ENCODE assay signal across 8 mouse cellular contexts in the genomic region with DNA sequence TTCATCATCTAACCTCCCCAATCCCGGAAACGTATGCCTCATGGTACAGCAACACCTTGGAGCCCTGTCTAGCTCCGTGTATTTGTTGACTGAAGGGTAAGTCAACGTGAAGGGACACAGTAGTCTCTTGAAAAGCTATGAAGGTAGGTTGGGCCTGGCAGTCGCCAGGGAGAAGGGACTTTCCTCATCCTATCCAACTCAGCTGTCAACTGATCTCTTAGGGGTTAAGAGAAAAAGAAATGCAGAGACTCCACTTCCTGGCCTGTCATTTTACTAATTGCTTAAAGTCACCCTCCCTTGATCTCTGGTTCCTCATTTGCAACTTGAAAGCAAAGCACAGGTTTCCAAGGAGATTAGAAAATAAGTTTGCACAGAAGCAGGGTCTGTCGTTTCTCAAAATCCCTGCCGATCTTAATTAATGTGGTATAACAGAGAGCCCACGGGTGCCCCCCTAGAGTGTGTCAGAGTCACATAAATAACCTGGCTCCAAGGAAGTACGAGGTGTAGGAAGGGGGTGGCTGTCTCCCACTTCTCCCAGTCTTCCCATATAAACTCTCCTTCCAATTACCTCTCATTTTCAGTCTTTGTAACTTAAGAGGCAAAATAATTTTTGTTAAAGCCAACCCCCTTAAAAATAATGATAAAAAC. TPM values are rescaled to one million over a fixed set of nuclear protein-coding genes. Genes with fewer than 3 reads are reported as not detected.
DNase-seq lines count a peak whose midpoint lies in the region; ATAC-seq and TF ChIP-seq lines count a peak whose summit lies in the region.

No protein-coding gene starts in this region.

- no peak overlapping the region for H3K27ac ChIP-seq in heart, embryonic 11.5 days (ENCODE audit: low read depth, low read length)
- peak overlapping the region; percentile 52; the same call in 1 of the 2 replicates for H3K27ac ChIP-seq in ES-E14 (ENCODE audit: insufficient read depth, low read depth, low read length, poor library complexity, severe bottlenecking)
- H3K27ac ChIP-seq in lung, embryonic 15.5 days = peak overlapping the region; percentile 85
- H3K27ac ChIP-seq in stomach, postnatal 0 days (replicated peaks) = peak overlapping the region; percentile 96

- TF ChIP-seq EP300 in stomach, postnatal 0 days (optimal IDR thresholded peaks at IDR 0.05) = no peak

- no peak overlapping the region for H3K9ac ChIP-seq in heart, embryonic 11.5 days (ENCODE audit: low read depth, low read length)
- H3K9ac ChIP-seq in ES-E14 (ENCODE audit: insufficient read depth, low read depth, low read length, poor library complexity, severe bottlenecking) = no peak overlapping the region
- H3K9ac ChIP-seq in lung, embryonic 15.5 days = no peak overlapping the region
- no peak overlapping the region for H3K9ac ChIP-seq in stomach, postnatal 0 days (ENCODE audit: low read length)

- H3K36me3 ChIP-seq in heart, embryonic 11.5 days (ENCODE audit: control insufficient read depth, insufficient read depth, low read length) = no peaks in the 10 kb centered on the region
- no peaks in the 10 kb centered on the region for H3K36me3 ChIP-seq in ES-E14 (ENCODE audit: control insufficient read depth, insufficient read depth, low read length, poor library complexity, severe bottlenecking)
- no peaks in the 10 kb centered on the region for H3K36me3 ChIP-seq in lung, embryonic 15.5 days
- H3K36me3 ChIP-seq in stomach, postnatal 0 days (ENCODE audit: control insufficient read depth, insufficient read depth, low read length) = no peaks in the 10 kb centered on the region

- peak overlapping the region; percentile 89 for H3K4me2 ChIP-seq in heart, embryonic 11.5 days
- peak overlapping the region; percentile 52 for H3K4me2 ChIP-seq in lung, embryonic 15.5 days
- H3K4me2 ChIP-seq in stomach, postnatal 0 days (replicated peaks; ENCODE audit: low read depth) = peak overlapping the region; percentile 46

- H3K4me3 ChIP-seq in heart, embryonic 11.5 days (ENCODE audit: low read depth, low read length) = peak overlapping the region; percentile 48
- H3K4me3 ChIP-seq in ES-E14 (ENCODE audit: insufficient read depth in 1 of 2, low read depth in 1 of 2, low read length in 2 of 2, poor library complexity in 1 of 2, severe bottlenecking in 1 of 2) = peak overlapping the region in 1 of 2 experiments; percentile 61; a peak in 2 of 4 replicates
- H3K4me3 ChIP-seq in lung, embryonic 15.5 days = peak overlapping the region; percentile 30; the same call in 1 of the 2 replicates
- no peak overlapping the region for H3K4me3 ChIP-seq in stomach, postnatal 0 days (ENCODE audit: low read depth, low read length)

- peaks cover 8% of the 10 kb centered on the region for H3K4me1 ChIP-seq in heart, embryonic 11.5 days (ENCODE audit: control insufficient read depth, insufficient read depth, low read length)
- H3K4me1 ChIP-seq in ES-E14 (ENCODE audit: control insufficient read depth in 2 of 2, insufficient read depth in 2 of 2, low read length in 2 of 2, poor library complexity in 1 of 2) = peaks cover 12 to 13% of the 10 kb centered on the region in 2 experiments
- peaks cover 22% of the 10 kb centered on the region for H3K4me1 ChIP-seq in lung, embryonic 15.5 days
- H3K4me1 ChIP-seq in stomach, postnatal 0 days (replicated peaks; ENCODE audit: control insufficient read depth, insufficient read depth) = 0 out of 2 replicates have a peak, but pooled peaks cover 3% of the 10 kb centered on the region

- no peak for TF ChIP-seq CTCF in stomach, postnatal 0 days (IDR thresholded peaks at IDR 0.05; ENCODE audit: low read depth)

- 42% methylated on average over 9 of the region's 9 CpGs for whole genome bisulfite sequencing in heart, embryonic 11.5 days (ENCODE audit: insufficient replicate concordance)
- 11% methylated on average over 9 of the region's 9 CpGs for WGBS in lung, embryonic 15.5 days
- 16% methylated on average over 9 of the region's 9 CpGs for WGBS in stomach, postnatal 0 days

- no peaks in the 10 kb centered on the region for H3K9me3 ChIP-seq in heart, embryonic 11.5 days (replicated peaks; ENCODE audit: control insufficient read depth, low read length)
- H3K9me3 ChIP-seq in ES-E14 (ENCODE audit: control insufficient read depth, insufficient read depth, low read depth, low read length) = no peaks in the 10 kb centered on the region
- H3K9me3 ChIP-seq in lung, embryonic 15.5 days = no peaks in the 10 kb centered on the region
- no peaks in the 10 kb centered on the region for H3K9me3 ChIP-seq in stomach, postnatal 0 days (ENCODE audit: control insufficient read depth, low read length)

- no peak for DNase-seq in heart, postnatal 14 days
- DNase-seq in ES-E14 (ENCODE audit: low read depth, low spot score) = peak; percentile 15
- DNase-seq in stomach, postnatal 0 days (ENCODE audit: low spot score) = peak; percentile 43
- DNase-seq in urinary bladder, postnatal 4 days (ENCODE audit: low spot score in 2 of 2) = no peak
- DNase-seq in frontal cortex, adult 2 months (ENCODE audit: extremely low spot score in 1 of 2, low spot score in 1 of 2) = no peak

- intact Hi-C loops in heart, postnatal 14 days (cut with DNase I) = no loop called here

- H3K27me3 ChIP-seq in heart, embryonic 11.5 days (ENCODE audit: control insufficient read depth, insufficient read depth, low read length) = no peaks in the 10 kb centered on the region
- no peaks in the 10 kb centered on the region for H3K27me3 ChIP-seq in lung, embryonic 15.5 days
- H3K27me3 ChIP-seq in stomach, postnatal 0 days (ENCODE audit: control insufficient read depth, insufficient read depth, low read length) = no peaks in the 10 kb centered on the region

- no peak for ATAC-seq in heart, embryonic 11.5 days (replicated peaks; ENCODE audit: insufficient number of reproducible peaks, low FRiP score, low TSS enrichment)
- peak; percentile 67 for ATAC-seq in granulocyte monocyte progenitor cell, adult 5-6 weeks (replicated peaks; ENCODE audit: poor library complexity, severe bottlenecking)
- no peak for ATAC-seq in lung, embryonic 15.5 days (ENCODE audit: borderline replicate concordance, extremely low read depth, low FRiP score, low TSS enrichment)
- peak; percentile 39; the same call in 1 of the 2 replicates for ATAC-seq in stomach, postnatal 0 days (ENCODE audit: low FRiP score, low TSS enrichment)

- in situ Hi-C loops in ES-E14 (cut with MboI; ENCODE audit: low sequenced_read_pairs in 2 of 2, unreplicated experiment in 2 of 2) = no loop called here

TF ChIP-seq in ES-E14, 5 proteins besides CTCF, POLR2A, EP300 and RAD21:
- TF ChIP-seq ZC3H11A (IDR thresholded peaks at IDR 0.05; ENCODE audit: borderline replicate concordance, low read depth, low read length) (no peak), ZNF384 (IDR thresholded peaks at IDR 0.05; ENCODE audit: low read depth, low read length) (no peak), HCFC1 (IDR thresholded peaks at IDR 0.05; ENCODE audit: borderline replicate concordance, insufficient read depth, low read length) (no peak), MAFK (IDR thresholded peaks at IDR 0.05; ENCODE audit: insufficient read depth, low read depth, low read length) (no peak), CHD2 (IDR thresholded peaks at IDR 0.05; ENCODE audit: low read depth, low read length) (no peak)

RNA-seq across cellular contexts. Expression of a gene that starts 34.1 kb away (rescaled TPM):
- polyA plus RNA-seq in heart, embryonic 11.5 days (2014; fragmentation: Nextera tagmentation; extraction: Ambion mirVana) = not detected in 2 replicates
- total RNA-seq in heart, postnatal 14 days (2021) = under 1 TPM; 0.32 to 0.41 TPM
- total RNA-seq in ES-E14 (2012; rRNA removed) = 41.1 and 55.9 TPM in 2 replicates
- total RNA-seq in granulocyte monocyte progenitor cell, adult 5-6 weeks (2014; fragmentation: Nextera tagmentation) = not detected in 2 replicates
- not detected in 2 replicates for total RNA-seq in granulocyte monocyte progenitor cell, adult 5-6 weeks (2017)
- polyA plus RNA-seq in lung, embryonic 15.5 days (2015; fragmentation: Nextera tagmentation; extraction: Ambion mirVana) = 22.6 and 27.0 TPM in 2 replicates
- 312 and 346 TPM in 2 replicates for polyA plus RNA-seq in stomach, postnatal 0 days (2015; fragmentation: Nextera tagmentation; extraction: Ambion mirVana)
- 2.8 and 6.5 TPM in 2 replicates for polyA plus RNA-seq in frontal cortex, adult 2 months (2012; rRNA removed)

RNA-seq across cellular contexts. Expression of a gene that starts 34.5 kb away (rescaled TPM):
- polyA plus RNA-seq in heart, embryonic 11.5 days (2014; fragmentation: Nextera tagmentation; extraction: Ambion mirVana) = not detected in 2 replicates
- 1 to 10 TPM; 5.8 to 8.1 TPM for total RNA-seq in heart, postnatal 14 days (2021)
- total RNA-seq in ES-E14 (2012; rRNA removed) = 0.74 and 1.9 TPM in 2 replicates
- total RNA-seq in granulocyte monocyte progenitor cell, adult 5-6 weeks (2014; fragmentation: Nextera tagmentation) = 3.5 and 8.0 TPM in 2 replicates
- total RNA-seq in granulocyte monocyte progenitor cell, adult 5-6 weeks (2017) = 13.4 and 14.1 TPM in 2 replicates
- polyA plus RNA-seq in lung, embryonic 15.5 days (2015; fragmentation: Nextera tagmentation; extraction: Ambion mirVana) = 0.42 TPM in 1 of 2 replicates, not detected in the other
- polyA plus RNA-seq in stomach, postnatal 0 days (2015; fragmentation: Nextera tagmentation; extraction: Ambion mirVana) = 0.25 and 0.74 TPM in 2 replicates
- 0.19 and 0.60 TPM in 2 replicates for polyA plus RNA-seq in frontal cortex, adult 2 months (2012; rRNA removed)

Comparison
In these comparisons a context has a peak if more than half of its experiments do, and no peak if none do; other contexts are left out.
1. ATAC-seq: peak in granulocyte monocyte progenitor cell, adult 5-6 weeks (single experiment) and stomach, postnatal 0 days (single experiment); none in heart, embryonic 11.5 days (single experiment) and lung, embryonic 15.5 days (single experiment).
2. DNase-seq: peak in ES-E14 (single experiment) and stomach, postnatal 0 days (single experiment); none in heart, postnatal 14 days (0 of 2), urinary bladder, postnatal 4 days (0 of 2) and frontal cortex, adult 2 months (0 of 2).
3. RNA of a gene that starts 34.1 kb away (polyA plus RNA-seq): 312 to 346 TPM in stomach, postnatal 0 days; 22.6 to 27.0 TPM in lung, embryonic 15.5 days, 2.8 to 6.5 TPM in frontal cortex, adult 2 months and not detected in heart, embryonic 11.5 days; every median in the first group is over 10 times any median in the second.
4. Peak in every context shown above with its lines, with median percentiles within 50 percentile points of each other: H3K4me2 ChIP-seq.